Mouse (Mus musculus) lung, adult 2 months (tissue): Measurements from ENCODE around the gene 4931406C07Rik.
A peak's percentile ranks its signal among the peaks of the same experiment; 100 is the strongest.

ENCODE experiments used
- CTCF ChIP-seq: fragments of 200-500 bp; IDR thresholded peaks from 2 replicates; pipeline ENCODE4 v1.5.1; 2011; ENCODE audit warnings: mild to moderate bottlenecking, low read length, control low read depth; ENCODE audit not compliant: insufficient read depth
- POLR2A ChIP-seq: fragments of 200-500 bp; IDR thresholded peaks from 2 replicates; pipeline ENCODE4 v1.6.1; 2011; ENCODE audit warnings: low read depth, mild to moderate bottlenecking, control low read depth, low read length, borderline replicate concordance; ENCODE audit errors: extremely low read depth

DNA sequence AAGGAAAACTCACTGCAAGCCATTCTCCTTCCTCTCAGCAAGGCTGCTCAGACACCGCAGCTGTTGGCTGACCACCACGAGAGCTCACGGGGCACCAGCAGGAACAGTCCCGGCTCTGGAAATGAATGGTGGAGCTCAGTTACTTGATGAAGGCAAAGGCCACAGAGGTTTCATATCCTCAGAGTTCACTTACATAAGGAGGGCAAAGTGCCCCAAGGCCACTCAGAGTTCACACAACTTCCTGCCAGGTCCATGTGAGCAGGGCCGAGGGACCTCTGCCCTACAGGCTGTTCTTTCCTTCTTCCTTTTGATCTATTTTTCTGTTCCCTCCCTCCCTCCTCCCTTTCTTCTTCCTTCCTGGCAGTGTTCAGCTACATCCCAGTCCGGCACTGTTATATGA, 4.8 kb downstream of the 4931406C07Rik start:
- TF ChIP-seq POLR2A = peak; percentile 34; the same call in 1 of the 2 replicates
- no peak for TF ChIP-seq CTCF
